Mouse (Mus musculus) spleen, embryonic (tissue): ENCODE results near the gene Arrdc5.

Experiments
- CTCF ChIA-PET: fragments of 350-600 bp; sonication (Branson Sonifier 250); formaldehyde crosslinking; loops from one replicate; lab custom pipeline; 2022; lab: Charles Lee

The Arrdc5 gene

GRCm38 (mm10) chr17:56279481-56280155 is 20.5 kb downstream of the Arrdc5 start:
- CTCF ChIA-PET: interaction anchor here (0.6 to 1.5 kb wide), 3 partner anchors 15 to 148 kb away, joined by 7 to 12 read pairs (median 7); no protein-coding TSS in a partner anchor

- CTCF ChIA-PET: interaction anchor here (1.2 to 1.5 kb wide), 2 partner anchors 14 to 72 kb away, joined by 7 to 12 read pairs; no protein-coding TSS in a partner anchor
These were observed 21.7 kb downstream of the Arrdc5 start for GRCm38 (mm10) chr17:56278340-56278739.

- CTCF ChIA-PET: interaction anchor here (1.2 kb wide), 1 partner anchor 13 kb away, joined by 3 read pairs; no protein-coding TSS in a partner anchor
These were observed 22.6 kb downstream of the Arrdc5 start for GRCm38 (mm10) chr17:56277567-56277893.

GRCm38 (mm10) chr17:56276643-56277566 is 23.2 kb downstream of the Arrdc5 start, which contains the start of gene Ticam1:
Gene Ticam1 (minus strand): TSS chr17:56276786.
- CTCF ChIA-PET: interaction anchor here (0.6 to 1.2 kb wide), 2 partner anchors 14 to 975 kb away, joined by 3 to 5 read pairs; no protein-coding TSS in a partner anchor

- CTCF ChIA-PET: no interaction called here
These were observed 24.1 kb downstream of the Arrdc5 start for GRCm38 (mm10) chr17:56275842-56276480.

GRCm38 (mm10) chr17:56273986-56274385 is 26.1 kb downstream of the Arrdc5 start:
- CTCF ChIA-PET: no interaction called here

- CTCF ChIA-PET: no interaction called here
These were observed 26.6 kb downstream of the Arrdc5 start for GRCm38 (mm10) chr17:56273482-56273881.

- CTCF ChIA-PET: no interaction called here
These were observed 27.4 kb downstream of the Arrdc5 start for GRCm38 (mm10) chr17:56272644-56273043.

GRCm38 (mm10) chr17:56271609-56272253 is 28.4 kb downstream of the Arrdc5 start:
- CTCF ChIA-PET: no interaction called here

GRCm38 (mm10) chr17:56269741-56270140 is 30.3 kb downstream of the Arrdc5 start:
- CTCF ChIA-PET: interaction anchor here (1.5 kb wide), 1 partner anchor 14 kb away, joined by 5 read pairs; no protein-coding TSS in a partner anchor

GRCm38 (mm10) chr17:56269153-56269630 is 30.9 kb downstream of the Arrdc5 start:
- CTCF ChIA-PET: interaction anchor here (1.5 kb wide), 1 partner anchor 14 kb away, joined by 5 read pairs; no protein-coding TSS in a partner anchor

GRCm38 (mm10) chr17:56266271-56266670 is 33.8 kb downstream of the Arrdc5 start:
- CTCF ChIA-PET: interaction anchor here (0.5 to 0.8 kb wide), 2 partner anchors 38 to 105 kb away, joined by 4 to 18 read pairs; no protein-coding TSS in a partner anchor

- CTCF ChIA-PET: no interaction called here
These were observed 34.2 kb downstream of the Arrdc5 start for GRCm38 (mm10) chr17:56265869-56266268.

GRCm38 (mm10) chr17:56265011-56265410 is 35.1 kb downstream of the Arrdc5 start:
- CTCF ChIA-PET: interaction anchor here (1.1 kb wide), 1 partner anchor 14 kb away, joined by 12 read pairs; no protein-coding TSS in a partner anchor

- CTCF ChIA-PET: interaction anchor here (0.7 to 1.1 kb wide), 3 partner anchors 15 to 501 kb away, joined by 3 to 15 read pairs (median 12); no protein-coding TSS in a partner anchor
These were observed 36.1 kb downstream of the Arrdc5 start for GRCm38 (mm10) chr17:56264020-56264419.

- CTCF ChIA-PET: interaction anchor here (0.5 to 0.7 kb wide), 2 partner anchors 13 to 270 kb away, joined by 3 to 11 read pairs; no protein-coding TSS in a partner anchor
These were observed 37.4 kb downstream of the Arrdc5 start for GRCm38 (mm10) chr17:56262645-56263094.

- CTCF ChIA-PET: no interaction called here
These were observed 38.9 kb downstream of the Arrdc5 start for GRCm38 (mm10) chr17:56261166-56261565.

GRCm38 (mm10) chr17:56259301-56260037 is 40.6 kb downstream of the Arrdc5 start:
- CTCF ChIA-PET: interaction anchor here (0.6 kb wide), 1 partner anchor 215 kb away, joined by 3 read pairs; no protein-coding TSS in a partner anchor

- CTCF ChIA-PET: interaction anchor here (0.6 kb wide), 1 partner anchor 216 kb away, joined by 3 read pairs; no protein-coding TSS in a partner anchor
These were observed 41.3 kb downstream of the Arrdc5 start for GRCm38 (mm10) chr17:56258812-56259211.
